In the genomic region with DNA sequence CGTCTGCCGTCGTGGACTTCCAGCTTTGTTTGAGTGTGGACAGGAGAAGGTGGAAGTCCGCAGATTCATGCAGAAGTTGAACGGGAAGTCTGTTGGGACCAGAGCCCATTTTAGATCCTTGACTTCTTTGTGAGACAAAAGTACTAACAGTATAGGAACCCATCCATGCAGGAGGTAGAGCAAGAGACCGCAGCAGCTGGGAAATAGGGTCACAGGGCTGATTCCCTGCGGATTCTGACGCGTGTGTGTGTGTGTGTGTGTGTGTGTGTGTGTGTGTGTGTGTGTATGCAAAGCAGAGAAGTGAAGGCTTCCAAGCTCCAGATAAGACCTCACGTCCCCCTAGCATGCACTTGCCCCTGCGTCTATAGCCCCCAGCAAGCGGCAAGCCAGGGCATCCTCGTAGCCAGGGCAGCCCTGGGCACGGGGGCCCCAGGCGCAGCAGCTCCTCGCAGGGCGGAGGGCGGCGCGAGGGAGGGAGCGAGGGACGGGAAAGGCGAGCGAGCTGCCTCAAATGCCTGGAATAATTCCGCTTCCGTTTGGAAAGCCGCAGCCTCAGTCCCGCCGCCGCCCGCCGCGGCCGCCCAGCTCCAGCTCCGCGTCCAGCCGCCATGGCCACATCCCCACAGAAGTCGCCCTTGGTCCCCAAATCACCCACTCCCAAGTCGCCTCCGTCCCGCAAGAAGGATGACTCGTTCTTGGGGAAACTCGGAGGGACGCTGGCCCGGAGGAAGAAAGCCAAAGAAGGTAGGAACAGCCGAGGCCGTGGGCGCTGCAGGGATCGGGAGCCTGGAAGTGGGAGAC, we compare ENCODE assay signal across 8 mouse cellular contexts. TPM values are rescaled to one million over a fixed set of nuclear protein-coding genes. Genes with fewer than 3 reads are reported as not detected.
A peak's percentile ranks its signal among the peaks of the same experiment; 100 is the strongest.
DNase-seq lines count a peak whose midpoint lies in the region; ATAC-seq and TF ChIP-seq lines count a peak whose summit lies in the region.

A gene (plus strand): TSS at position 149 of the 801 bp plus-strand sequence.

- H3K27ac ChIP-seq in forebrain, embryonic 13.5 days: peak within 1 kb of the TSS; percentile 76
- H3K27ac ChIP-seq in heart, embryonic 14.5 days (replicated peaks in 1 of 2; ENCODE audit: control insufficient read depth in 1 of 2, insufficient read depth in 1 of 2, low read depth in 2 of 2, low read length in 2 of 2): peak within 1 kb of the TSS; percentile 98 to 99
- no peak within 1 kb of the TSS for H3K27ac ChIP-seq in liver, embryonic 14.5 days
- peak within 1 kb of the TSS; percentile 83 for H3K27ac ChIP-seq in olfactory bulb, adult 2 months (ENCODE audit: insufficient read depth, low read depth, low read length)

- peaks cover 22% of the 10 kb centered on the region for H3K79me2 ChIP-seq in C2C12 (ENCODE audit: control insufficient read depth, insufficient read depth)

- no peak for TF ChIP-seq CTCF in C2C12 (IDR thresholded peaks at IDR 0.05; ENCODE audit: control insufficient read depth, insufficient read depth, insufficient read length)
- no peak for TF ChIP-seq CTCF in brain, embryonic 14.5 days (IDR thresholded peaks at IDR 0.05; ENCODE audit: borderline replicate concordance, extremely low read depth, insufficient read depth, insufficient read length)
- no peak for TF ChIP-seq CTCF in liver, embryonic 14.5 days (IDR thresholded peaks at IDR 0.05; ENCODE audit: low read depth)
- TF ChIP-seq CTCF in olfactory bulb, adult 2 months (IDR thresholded peaks at IDR 0.05; ENCODE audit: insufficient read depth, low read depth, low read length): no peak

- H3K4me2 ChIP-seq in forebrain, embryonic 13.5 days: peak within 1 kb of the TSS; percentile 92
- H3K4me2 ChIP-seq in heart, embryonic 14.5 days (ENCODE audit: low read length): peak within 1 kb of the TSS; percentile 84
- peak within 1 kb of the TSS; percentile 43 for H3K4me2 ChIP-seq in liver, embryonic 14.5 days (ENCODE audit: low read depth)

- H3K9ac ChIP-seq in forebrain, embryonic 13.5 days: peak within 1 kb of the TSS; percentile 82
- H3K9ac ChIP-seq in heart, embryonic 14.5 days (ENCODE audit: low read length): peak within 1 kb of the TSS; percentile 95
- peak within 1 kb of the TSS; percentile 4; the same call in 1 of the 2 replicates for H3K9ac ChIP-seq in liver, embryonic 14.5 days (replicated peaks)

- TF ChIP-seq EP300 in liver, embryonic 14.5 days (IDR thresholded peaks at IDR 0.05; ENCODE audit: low read depth): no peak

- H3ac ChIP-seq in C2C12 (ENCODE audit: control insufficient read depth, insufficient read length, low read depth): peak within 1 kb of the TSS; percentile 98

- no peaks in the 10 kb centered on the region for H3K9me3 ChIP-seq in forebrain, embryonic 13.5 days (replicated peaks)
- H3K9me3 ChIP-seq in heart, embryonic 14.5 days (ENCODE audit: control insufficient read depth, low read length): no peaks in the 10 kb centered on the region
- no peaks in the 10 kb centered on the region for H3K9me3 ChIP-seq in liver, embryonic 14.5 days (ENCODE audit: control insufficient read depth, low read length)

- H3K4me1 ChIP-seq in forebrain, embryonic 13.5 days: peaks cover 19% of the 10 kb centered on the region
- H3K4me1 ChIP-seq in heart, embryonic 14.5 days (ENCODE audit: control insufficient read depth in 2 of 2, insufficient read depth in 2 of 2, low read length in 2 of 2): peaks cover 12 to 19% of the 10 kb centered on the region in 2 experiments
- H3K4me1 ChIP-seq in liver, embryonic 14.5 days (replicated peaks; ENCODE audit: control insufficient read depth in 2 of 2, insufficient read depth in 2 of 2, low read length in 1 of 2): no peaks in the 10 kb centered on the region; a peak in 1 of 4 replicates
- peaks cover 11% of the 10 kb centered on the region for H3K4me1 ChIP-seq in olfactory bulb, adult 2 months (ENCODE audit: control insufficient read depth, insufficient read depth, low read length)

- peak; percentile 80 for TF ChIP-seq POLR2A in brain, embryonic 14.5 days (IDR thresholded peaks at IDR 0.05; ENCODE audit: borderline replicate concordance, extremely low read depth, insufficient read depth, insufficient read length, poor library complexity, severe bottlenecking)
- TF ChIP-seq POLR2A in olfactory bulb, adult 2 months (IDR thresholded peaks at IDR 0.05; ENCODE audit: insufficient read depth, low read depth, low read length): no peak

- H3K27me3 ChIP-seq in C2C12 (ENCODE audit: control insufficient read depth, insufficient read depth, insufficient read length): no peaks in the 10 kb centered on the region
- peaks cover 14% of the 10 kb centered on the region; the same call in 1 of the 2 replicates for H3K27me3 ChIP-seq in forebrain, embryonic 13.5 days
- no peaks in the 10 kb centered on the region for H3K27me3 ChIP-seq in heart, embryonic 14.5 days (ENCODE audit: control insufficient read depth, insufficient read depth, low read length)
- peaks cover 4% of the 10 kb centered on the region for H3K27me3 ChIP-seq in liver, embryonic 14.5 days (ENCODE audit: control insufficient read depth, insufficient read depth, low read length)

- H3K36me3 ChIP-seq in C2C12 (ENCODE audit: control insufficient read depth, insufficient read depth): no peaks in the 10 kb centered on the region
- H3K36me3 ChIP-seq in forebrain, embryonic 13.5 days (ENCODE audit: poor library complexity, severe bottlenecking): no peaks in the 10 kb centered on the region
- H3K36me3 ChIP-seq in heart, embryonic 14.5 days (ENCODE audit: control insufficient read depth, insufficient read depth, low read length): no peaks in the 10 kb centered on the region
- H3K36me3 ChIP-seq in liver, embryonic 14.5 days (replicated peaks; ENCODE audit: control insufficient read depth, insufficient read depth, low read depth): no peaks in the 10 kb centered on the region

- 3% methylated on average over 49 of the region's 49 CpGs for WGBS in forebrain, embryonic 13.5 days
- under 1% methylated on average over 46 of the region's 49 CpGs for whole genome bisulfite sequencing in heart, embryonic 14.5 days
- 4% methylated on average over 45 of the region's 49 CpGs for WGBS in liver, embryonic 14.5 days (ENCODE audit: insufficient replicate concordance)
- 2% methylated on average over 49 of the region's 49 CpGs for WGBS in olfactory bulb, adult 2 months

- peak; percentile 87 for ATAC-seq in forebrain, embryonic 13.5 days
- peak; percentile 84 for ATAC-seq in heart, embryonic 14.5 days (ENCODE audit: insufficient number of reproducible peaks, insufficient read depth, low FRiP score, low read depth)
- ATAC-seq in liver, embryonic 14.5 days (ENCODE audit: insufficient read depth): no peak
- ATAC-seq in erythroid progenitor cell, adult 5-6 weeks (replicated peaks; ENCODE audit: low FRiP score, poor library complexity, severe bottlenecking): no peak

- peak within 1 kb of the TSS; percentile 59 for H3K4me3 ChIP-seq in C2C12 (ENCODE audit: insufficient read depth, poor library complexity, severe bottlenecking)
- H3K4me3 ChIP-seq in forebrain, embryonic 13.5 days: peak within 1 kb of the TSS; percentile 64
- H3K4me3 ChIP-seq in heart, embryonic 14.5 days (ENCODE audit: control insufficient read depth in 1 of 2, insufficient read depth in 1 of 2, low read depth in 1 of 2, low read length in 2 of 2): peak within 1 kb of the TSS; percentile 78 to 89
- peak within 1 kb of the TSS; percentile 47 to 63 for H3K4me3 ChIP-seq in liver, embryonic 14.5 days (ENCODE audit: insufficient read depth in 1 of 2, low read depth in 2 of 2, low read length in 2 of 2)
- peak within 1 kb of the TSS; percentile 87 for H3K4me3 ChIP-seq in olfactory bulb, adult 2 months (ENCODE audit: insufficient read depth, low read depth, low read length)

- H3K79me3 ChIP-seq in C2C12 (ENCODE audit: low read depth): peaks cover 14% of the 10 kb centered on the region

- peak; percentile 86 for DNase-seq in brain, embryonic 14.5 days (ENCODE audit: low read depth)
- peak; percentile 90 for DNase-seq in kidney, postnatal 14 days
- DNase-seq in liver, embryonic 14.5 days (ENCODE audit: low read depth in 3 of 3, low spot score in 3 of 3): no peak

TF ChIP-seq in C2C12, 6 proteins besides CTCF, POLR2A, EP300 and RAD21:
- no peak for TF ChIP-seq MYOD1 (IDR thresholded peaks at IDR 0.05; ENCODE audit: control insufficient read depth, insufficient read length, low read depth)
- no peak for TF ChIP-seq USF1 (IDR thresholded peaks at IDR 0.05; ENCODE audit: low read depth)
- TF ChIP-seq FOSL1 (IDR thresholded peaks at IDR 0.05; ENCODE audit: insufficient read depth, low read length, poor library complexity, severe bottlenecking): no peak
- no peak for TF ChIP-seq MAX (IDR thresholded peaks at IDR 0.05)
- TF ChIP-seq CEBPB (IDR thresholded peaks at IDR 0.05; ENCODE audit: low read depth): no peak
- no peak for TF ChIP-seq MYOG (IDR thresholded peaks at IDR 0.05; ENCODE audit: control insufficient read depth, extremely low read depth, insufficient read length)

RNA-seq across cellular contexts. Expression of the gene that starts here (rescaled TPM):
- polyA plus RNA-seq in C2C12 (2012; fragmentation: generic; extraction: Trizol): 126 TPM
- 19.8 and 33.6 TPM in 2 replicates for polyA plus RNA-seq in brain, embryonic 14.5 days (2012; rRNA removed)
- 27.6 and 31.9 TPM in 2 replicates for polyA plus RNA-seq in forebrain, embryonic 13.5 days (2015; fragmentation: Nextera tagmentation; extraction: Ambion mirVana)
- polyA plus RNA-seq in heart, embryonic 14.5 days (2014; fragmentation: Nextera tagmentation; extraction: Ambion mirVana): 78.5 and 79.1 TPM in 2 replicates
- 3.2 and 3.6 TPM in 2 replicates for polyA plus RNA-seq in liver, embryonic 14.5 days (2012; rRNA removed)
- 4.7 and 5.3 TPM in 2 replicates for polyA plus RNA-seq in liver, embryonic 14.5 days (2014; fragmentation: Nextera tagmentation; extraction: Ambion mirVana)
- polyA plus RNA-seq in olfactory bulb, adult 2 months (2012; ENCODE audit: insufficient read depth, insufficient read length, low replicate concordance, missing spikeins): 269 TPM in 1 of 2 replicates, not detected in the other
- 0.84 TPM in 1 of 2 replicates, not detected in the other for total RNA-seq in erythroid progenitor cell, adult 5-6 weeks (2015; ENCODE audit: low replicate concordance)
- not detected in 2 replicates for total RNA-seq in erythroid progenitor cell, adult 5-6 weeks (2017; ENCODE audit: low replicate concordance)

Comparison
In these comparisons a context has a peak if more than half of its experiments do, and no peak if none do; other contexts are left out.
1. DNase-seq: peak in brain, embryonic 14.5 days (single experiment) and kidney, postnatal 14 days (single experiment); none in liver, embryonic 14.5 days (0 of 3).
2. ATAC-seq: peak in forebrain, embryonic 13.5 days (single experiment) and heart, embryonic 14.5 days (single experiment); none in liver, embryonic 14.5 days (single experiment) and erythroid progenitor cell, adult 5-6 weeks (single experiment).
3. H3K9ac ChIP-seq: peak in every context shown above with its lines; median percentile 95 in heart, embryonic 14.5 days; 82 in forebrain, embryonic 13.5 days; 4 in liver, embryonic 14.5 days.
4. Peak in every context shown above with its lines, with median percentiles within 50 percentile points of each other: H3K4me3 ChIP-seq and H3K4me2 ChIP-seq.